Mouse (Mus musculus) G1E (cell line): ENCODE measurements around the gene Lin7b. TPM values are rescaled to one million over a fixed set of nuclear protein-coding genes. Genes with fewer than 3 reads are reported as not detected.

Experiments
- ATAC-seq: 2 replicates; pipeline ENCODE4 v1.8.0; 2016; ENCODE audit warnings: mild to moderate bottlenecking; ENCODE audit not compliant: insufficient number of reproducible peaks, poor library complexity, low FRiP score, severe bottlenecking; ENCODE audit errors: extremely low read depth
- DNase-seq: peaks from one replicate; pipeline ENCODE4 v3.0.0; 2012; ENCODE audit warnings: low spot score
- H3K27me3 ChIP-seq: 2 replicates; pipeline ENCODE4 v1.6.1; 2012; ENCODE audit warnings: mild to moderate bottlenecking, low read length, inconsistent platforms; ENCODE audit not compliant: insufficient read depth
- H3K36me3 ChIP-seq: replicated peaks from 2 replicates; pipeline ENCODE3; 2012; ENCODE audit warnings: mild to moderate bottlenecking, inconsistent platforms
- H3K4me1 ChIP-seq: 2 replicates; pipeline ENCODE4 v1.6.1; 2012; ENCODE audit warnings: low read depth, low read length, inconsistent platforms, mixed read lengths; ENCODE audit not compliant: insufficient read depth
- H3K4me3 ChIP-seq: 2 replicates; pipeline ENCODE4 v1.5.1; 2012; ENCODE audit warnings: low read depth, mild to moderate bottlenecking, inconsistent platforms, low read length, moderate library complexity, mixed read lengths
- H3K9me3 ChIP-seq: replicated peaks from 2 replicates; pipeline ENCODE4 v1.6.1; 2012; ENCODE audit warnings: inconsistent platforms
- CTCF ChIP-seq: IDR thresholded peaks from 2 replicates; pipeline ENCODE4 v1.5.1; 2012; ENCODE audit warnings: low read depth, low read length, inconsistent platforms, mixed read lengths
- GATA1 ChIP-seq: IDR thresholded peaks from 2 replicates; pipeline ENCODE4 v1.6.1; 2012; ENCODE audit warnings: borderline replicate concordance, low read length, inconsistent platforms, mixed read lengths
- GATA2 ChIP-seq: IDR thresholded peaks from 2 replicates; pipeline ENCODE4 v1.6.1; 2012; ENCODE audit warnings: low read depth, low read length, inconsistent platforms, borderline replicate concordance
- POLR2AphosphoS5 ChIP-seq: IDR thresholded peaks from 2 replicates; pipeline ENCODE4 v1.6.1; 2012; ENCODE audit warnings: low read depth, low read length, inconsistent platforms; ENCODE audit not compliant: insufficient replicate concordance
- TAL1 ChIP-seq: conservative IDR thresholded peaks from 2 replicates; pipeline ENCODE4 v1.6.1; 2012; ENCODE audit warnings: low read depth, low read length, inconsistent platforms, mixed read lengths
- polyA plus RNA-seq: library from polyadenylated mRNA; stranded (reverse); fragments of >175 nt; gene quantifications from 2 replicates; pipeline ENCODE4 v1.2.3, GENCODE M21; 2012
- total RNA-seq, 2 experiments: library from RNA; stranded (forward) in 1 of 2; stranded (reverse) in 1 of 2; fragments of 200-1000 nt in 1 of 2; fragments of >200 nt in 1 of 2; fragmentation: Nextera tagmentation in 1 of 2; gene quantifications; 2 replicates each; pipeline ENCODE4 v1.2.3; 2014 to 2017

Lin7b gene
- total and polyA plus RNA-seq, 3 experiments, result 1.1 to 2.0 TPM; not detected in 1

DNA sequence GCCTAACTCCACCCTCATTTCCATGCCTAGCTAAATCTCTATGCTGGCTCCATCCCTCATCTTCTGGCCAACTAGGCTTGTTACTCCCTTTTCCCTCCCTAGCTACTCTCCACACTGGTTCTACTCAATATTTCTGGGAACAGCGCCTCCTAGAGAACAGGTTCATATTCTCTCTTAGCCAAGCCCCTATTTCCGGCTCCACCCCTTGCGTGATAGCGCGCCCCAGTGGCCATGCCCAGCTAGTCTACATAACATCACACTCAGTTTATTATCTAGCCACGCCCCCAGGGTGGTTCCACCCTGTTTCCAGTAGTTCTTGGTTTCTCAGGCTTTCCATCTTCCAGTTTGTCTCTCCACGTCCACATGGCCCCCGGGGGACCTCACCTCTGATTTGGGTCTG, 29.1 kb downstream of the Lin7b start:
- no peaks in the 10 kb centered on the region for H3K36me3 ChIP-seq
- ATAC-seq (peak; percentile 22; the same call in 1 of the 2 replicates), DNase-seq (peak; percentile 69)
- H3K27me3 ChIP-seq, result peaks cover 37% of the 10 kb centered on the region
- peaks cover 38% of the 10 kb centered on the region for H3K4me1 ChIP-seq
- TF ChIP-seq TAL1, result no peak
- no peak for TF ChIP-seq CTCF
- TF ChIP-seq GATA2, result no peak
- TF ChIP-seq POLR2AphosphoS5, result no peak
- no peak for TF ChIP-seq GATA1
- H3K4me3 ChIP-seq, result no peak overlapping the region
- no peaks in the 10 kb centered on the region for H3K9me3 ChIP-seq

DNA sequence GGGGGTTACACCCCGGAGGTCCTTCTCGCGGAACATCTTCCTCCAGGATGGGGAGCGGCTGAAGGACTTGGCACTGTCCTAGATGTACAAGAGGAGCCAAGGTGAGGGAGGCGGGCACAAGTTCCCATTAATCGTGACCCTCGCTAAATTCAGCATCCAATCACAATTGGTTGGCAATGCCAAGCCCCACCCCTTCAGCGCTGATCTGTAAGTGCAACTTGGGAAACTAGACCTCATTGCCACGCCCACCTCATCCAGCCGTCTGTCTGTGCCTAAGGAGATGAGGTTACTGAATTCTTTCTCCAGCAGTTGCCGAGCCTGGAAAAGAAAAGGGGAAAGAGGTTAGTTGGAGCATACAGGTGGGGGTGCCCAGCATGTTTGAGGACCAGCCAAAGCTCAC, 29.7 kb downstream of the Lin7b start:
- Histone ChIP-seq H3K36me3 (no peaks in the 10 kb centered on the region), H3K4me1 (peaks cover 38% of the 10 kb centered on the region), H3K9me3 (no peaks in the 10 kb centered on the region), H3K4me3 (no peak overlapping the region), H3K27me3 (peaks cover 39% of the 10 kb centered on the region)
- DNase-seq, result no peak
- TF ChIP-seq POLR2AphosphoS5 (no peak), CTCF (no peak), GATA1 (no peak), TAL1 (no peak), GATA2 (no peak)
- ATAC-seq, result no peak

DNA sequence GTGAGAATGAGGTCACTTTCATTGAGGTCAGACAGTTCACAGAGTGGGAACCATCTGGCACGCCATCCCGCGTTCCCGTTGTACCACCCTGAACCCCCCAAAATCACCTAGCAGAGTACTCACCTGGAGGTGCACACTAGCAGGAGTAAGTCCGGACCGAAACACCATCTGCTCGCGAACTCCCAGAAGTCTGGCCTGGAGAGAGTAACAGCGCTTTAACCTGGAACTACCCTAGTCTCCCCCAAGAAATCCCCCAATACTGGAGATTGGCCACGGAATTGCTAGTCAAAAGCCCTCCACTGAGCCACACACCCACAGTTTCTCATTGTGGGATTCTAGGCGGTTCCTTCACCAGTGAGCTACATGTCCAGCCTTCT, 30.3 kb downstream of the Lin7b start:
- ATAC-seq, result no peak
- peaks cover 41% of the 10 kb centered on the region for H3K27me3 ChIP-seq
- H3K36me3 ChIP-seq, result no peaks in the 10 kb centered on the region
- no peaks in the 10 kb centered on the region for H3K9me3 ChIP-seq
- peaks cover 38% of the 10 kb centered on the region for H3K4me1 ChIP-seq
- TF ChIP-seq GATA2 (no peak), GATA1 (no peak), POLR2AphosphoS5 (no peak), CTCF (no peak), TAL1 (no peak)
- no peak overlapping the region for H3K4me3 ChIP-seq
- no peak for DNase-seq

DNA sequence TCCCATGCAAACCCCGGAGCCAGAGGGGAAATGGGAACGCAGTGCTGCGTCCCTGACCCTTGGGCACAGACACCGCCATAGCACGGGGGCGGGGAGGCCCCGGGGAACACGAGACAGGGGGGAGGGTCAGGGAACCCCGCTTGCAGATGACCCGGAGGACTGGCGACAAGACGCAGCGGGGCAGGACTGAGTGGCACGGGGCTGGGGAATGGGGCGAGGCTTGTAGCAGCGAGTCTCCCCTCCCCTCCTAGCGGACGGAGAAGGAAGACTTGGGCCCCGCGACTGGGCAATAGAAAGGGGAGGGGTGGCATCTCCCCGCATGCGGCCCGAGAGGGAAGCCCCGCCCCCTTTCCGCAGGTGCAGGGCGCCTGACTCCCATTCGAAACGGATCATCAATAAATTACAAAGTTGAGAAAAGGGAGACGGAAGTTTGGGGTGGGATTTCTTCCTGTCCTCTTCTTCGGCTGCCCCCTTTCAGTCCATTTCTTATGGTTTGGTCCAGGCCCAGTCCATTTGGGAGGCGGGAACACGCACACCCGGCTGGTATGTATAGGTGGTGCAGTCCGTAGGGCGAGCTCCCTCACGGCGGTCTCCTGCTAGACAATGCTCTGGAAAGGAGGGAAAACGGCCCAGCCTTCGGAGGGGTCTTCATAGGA, 30.8 kb downstream of the Lin7b start:
- peaks cover 40% of the 10 kb centered on the region for H3K27me3 ChIP-seq

DNA sequence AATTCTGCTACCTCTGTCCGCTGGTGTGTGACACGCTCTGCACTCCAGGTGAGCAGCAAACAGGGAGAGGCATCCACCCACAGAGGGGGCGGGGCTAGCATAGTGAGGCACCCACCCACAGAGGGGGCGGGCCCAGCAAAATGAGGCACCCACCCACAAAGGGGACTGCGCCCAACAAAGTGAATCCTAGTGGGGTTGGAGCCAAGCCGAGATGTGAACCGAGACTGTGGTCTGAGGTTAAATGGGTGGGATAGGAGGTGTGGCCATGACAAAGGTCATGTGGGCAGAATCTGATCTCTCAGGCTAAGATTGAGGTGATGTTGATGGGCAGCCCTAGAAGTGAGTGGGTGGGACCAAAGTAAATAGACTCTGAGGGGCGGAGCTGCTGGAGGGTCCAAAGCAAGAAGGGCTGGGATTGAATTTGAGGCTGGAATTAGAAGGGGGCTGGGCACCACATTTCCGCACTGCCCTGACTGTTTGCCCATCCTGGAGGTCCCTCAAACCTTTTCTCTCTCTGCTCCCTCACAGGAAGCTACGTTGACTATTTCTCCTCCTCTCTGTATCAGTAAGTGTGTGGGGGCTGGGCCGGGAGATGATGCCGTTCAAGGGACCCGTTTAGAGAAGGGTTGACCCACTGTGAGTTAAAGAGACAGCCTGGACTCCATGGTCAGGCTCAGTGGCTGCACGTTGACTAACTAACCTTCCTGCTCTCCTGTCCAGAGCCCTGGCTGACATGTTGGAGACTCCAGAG, 32.0 kb downstream of the Lin7b start:
- H3K4me3 ChIP-seq, result no peak overlapping the region
- H3K9me3 ChIP-seq, result no peaks in the 10 kb centered on the region
- H3K27me3 ChIP-seq, result peaks cover 46% of the 10 kb centered on the region
- no peaks in the 10 kb centered on the region for H3K36me3 ChIP-seq
- no peak for ATAC-seq
- peaks cover 40% of the 10 kb centered on the region for H3K4me1 ChIP-seq
- no peak for DNase-seq
- TF ChIP-seq CTCF, result no peak
- no peak for TF ChIP-seq GATA1
- no peak for TF ChIP-seq GATA2
- TF ChIP-seq POLR2AphosphoS5, result no peak
- no peak for TF ChIP-seq TAL1

More for the DNA sequence above, 30.8 kb downstream of the Lin7b start:
- peak overlapping the region; percentile 60; the same call in 1 of the 2 replicates for H3K4me3 ChIP-seq
- no peak for ATAC-seq
- DNase-seq, result peak; percentile 33
- TF ChIP-seq GATA2 (no peak), CTCF (no peak), GATA1 (no peak), POLR2AphosphoS5 (no peak), TAL1 (no peak)
- H3K36me3 ChIP-seq, result no peaks in the 10 kb centered on the region
- H3K9me3 ChIP-seq, result no peaks in the 10 kb centered on the region
- peaks cover 38% of the 10 kb centered on the region for H3K4me1 ChIP-seq

DNA sequence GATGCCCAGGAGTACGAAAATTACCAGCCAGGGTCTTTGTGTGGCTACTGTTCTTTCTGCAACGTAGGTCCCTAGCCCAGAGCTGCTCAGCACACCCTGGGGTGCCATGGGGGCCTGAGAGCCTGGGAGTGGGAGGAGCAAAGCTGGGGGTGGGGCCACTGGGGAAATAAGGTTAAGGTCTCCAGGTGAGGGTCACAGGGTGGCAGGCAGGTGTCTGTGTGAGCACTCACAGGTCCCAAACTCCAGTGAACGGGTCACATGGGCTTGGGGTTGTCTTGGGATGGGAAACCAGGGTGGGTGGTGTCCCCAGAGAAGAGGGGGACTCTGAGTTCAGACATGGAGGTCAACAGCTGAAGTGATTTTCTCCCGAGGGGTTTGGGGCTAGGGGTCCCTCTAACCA, 32.9 kb downstream of the Lin7b start:
- no peak overlapping the region for H3K4me3 ChIP-seq
- no peaks in the 10 kb centered on the region for H3K9me3 ChIP-seq
- no peak for ATAC-seq
- peaks cover 55% of the 10 kb centered on the region for H3K27me3 ChIP-seq
- TF ChIP-seq CTCF, result no peak
- TF ChIP-seq POLR2AphosphoS5, result no peak
- no peak for TF ChIP-seq GATA2
- TF ChIP-seq GATA1, result no peak
- no peak for TF ChIP-seq TAL1
- DNase-seq, result no peak
- H3K36me3 ChIP-seq, result no peaks in the 10 kb centered on the region
- peaks cover 45% of the 10 kb centered on the region for H3K4me1 ChIP-seq
